Mouse (Mus musculus) E14TG2a.4 (cell line): ENCODE results near the gene Gjc2.

Experiments
- H3K27me3 ChIP-seq: 2 replicates; pipeline ENCODE4 v1.6.1; 2014; ENCODE audit warnings: low read length, control low read depth; ENCODE audit not compliant: insufficient read depth
- H3K36me3 ChIP-seq: 2 replicates; pipeline ENCODE4 v1.6.1; 2014; ENCODE audit warnings: low read length, control low read depth; ENCODE audit not compliant: insufficient read depth
- H3K4me1 ChIP-seq: replicated peaks from 2 replicates; pipeline ENCODE4 v1.6.1; 2014; ENCODE audit warnings: low read depth, low read length, control low read depth
- H3K4me3 ChIP-seq: replicated peaks from 2 replicates; pipeline ENCODE4 v1.5.1; 2014; ENCODE audit warnings: mild to moderate bottlenecking, low read length
- H3K9me3 ChIP-seq: 2 replicates; pipeline ENCODE4 v1.6.1; 2014; ENCODE audit warnings: low read length, control low read depth
- CTCF ChIP-seq: conservative IDR thresholded peaks from 2 replicates; pipeline ENCODE4 v1.5.1; 2014; ENCODE audit warnings: low read length
- NANOG ChIP-seq: IDR thresholded peaks from 2 replicates; pipeline ENCODE4 v1.6.1; 2014; ENCODE audit warnings: borderline replicate concordance, low read length, mixed read lengths
- POU5F1 ChIP-seq: IDR thresholded peaks from 2 replicates; pipeline ENCODE4 v1.6.1; 2014; ENCODE audit warnings: low read length, borderline replicate concordance

Gene Gjc2

DNA sequence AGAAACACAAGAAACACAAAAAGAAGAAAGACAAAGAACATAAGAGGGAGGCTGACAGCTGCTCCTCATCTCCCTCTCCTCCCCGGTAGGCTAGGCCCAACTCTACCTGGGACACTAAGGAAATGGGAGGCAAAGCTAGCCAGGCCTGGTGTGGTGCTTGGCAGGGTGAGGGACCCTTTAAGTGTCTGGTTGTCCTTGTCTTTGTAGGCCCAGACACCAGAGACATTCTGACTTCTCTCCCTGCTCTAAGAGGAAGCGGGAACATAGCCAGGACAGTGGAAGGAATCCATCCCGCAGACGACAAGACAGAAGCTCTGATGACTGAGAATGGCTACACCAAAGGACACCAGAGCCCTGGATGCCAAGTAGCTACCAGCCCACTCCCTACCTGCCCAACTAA, 27.0 kb upstream of the Gjc2 start:
- Histone ChIP-seq H3K36me3 (peaks cover 84% of the 10 kb centered on the region), H3K4me3 (peak overlapping the region; percentile 94; the same call in 1 of the 2 replicates), H3K27me3 (no peaks in the 10 kb centered on the region), H3K9me3 (no peaks in the 10 kb centered on the region), H3K4me1 (peaks cover 55% of the 10 kb centered on the region)
- TF ChIP-seq NANOG (no peak), CTCF (no peak), POU5F1 (no peak)

DNA sequence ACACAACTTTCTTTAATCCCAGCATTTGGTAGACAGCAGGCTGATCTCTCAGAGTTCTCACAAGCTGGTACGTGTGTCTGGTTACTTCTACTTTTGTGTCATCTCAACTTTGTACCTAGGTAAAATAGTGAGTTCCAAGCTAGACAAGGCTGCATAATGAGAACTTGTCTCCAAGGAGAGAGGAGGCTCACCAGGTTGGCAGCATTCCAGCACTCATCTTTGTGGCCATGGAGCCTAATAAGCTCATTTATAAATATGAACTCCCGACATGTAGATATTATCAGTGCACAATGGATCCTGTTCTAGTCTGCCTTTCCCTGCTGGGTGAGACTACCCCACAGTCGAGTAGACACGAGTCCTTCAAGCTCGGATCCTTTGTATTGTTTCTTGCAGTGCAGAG, 26.6 kb upstream of the Gjc2 start:
- Histone ChIP-seq H3K9me3 (no peaks in the 10 kb centered on the region), H3K27me3 (no peaks in the 10 kb centered on the region), H3K4me1 (peaks cover 52% of the 10 kb centered on the region), H3K4me3 (peak overlapping the region; percentile 94), H3K36me3 (peaks cover 84% of the 10 kb centered on the region)
- TF ChIP-seq POU5F1 (no peak), NANOG (no peak)

DNA sequence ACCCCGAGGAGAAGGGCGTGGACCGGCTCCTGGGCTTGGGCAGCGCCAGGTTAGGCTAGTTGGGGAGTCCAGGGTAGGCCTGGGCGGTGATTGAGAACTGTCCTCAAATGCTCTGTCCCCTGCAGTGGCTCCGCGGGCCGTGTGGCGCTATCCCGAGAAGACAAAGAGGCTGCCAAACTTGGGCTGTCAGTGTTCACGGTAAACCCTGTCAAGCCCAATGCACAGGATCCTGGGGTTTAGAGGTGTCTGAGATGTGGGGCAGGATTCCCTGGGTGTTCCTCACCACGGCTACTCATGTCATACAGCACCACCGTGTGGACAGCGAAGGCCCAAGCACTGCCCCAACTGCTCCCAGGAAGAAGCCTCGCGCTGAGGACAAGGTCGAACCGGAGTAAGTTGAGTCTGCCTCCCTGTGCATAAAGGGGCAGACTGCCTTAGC, 26.0 kb upstream of the Gjc2 start:
- Histone ChIP-seq H3K27me3 (no peaks in the 10 kb centered on the region), H3K4me3 (peak overlapping the region; percentile 94), H3K4me1 (peaks cover 52% of the 10 kb centered on the region), H3K9me3 (no peaks in the 10 kb centered on the region), H3K36me3 (peaks cover 84% of the 10 kb centered on the region)
- TF ChIP-seq POU5F1, result no peak
- peak; percentile 21; the same call in 1 of the 2 replicates for TF ChIP-seq CTCF

DNA sequence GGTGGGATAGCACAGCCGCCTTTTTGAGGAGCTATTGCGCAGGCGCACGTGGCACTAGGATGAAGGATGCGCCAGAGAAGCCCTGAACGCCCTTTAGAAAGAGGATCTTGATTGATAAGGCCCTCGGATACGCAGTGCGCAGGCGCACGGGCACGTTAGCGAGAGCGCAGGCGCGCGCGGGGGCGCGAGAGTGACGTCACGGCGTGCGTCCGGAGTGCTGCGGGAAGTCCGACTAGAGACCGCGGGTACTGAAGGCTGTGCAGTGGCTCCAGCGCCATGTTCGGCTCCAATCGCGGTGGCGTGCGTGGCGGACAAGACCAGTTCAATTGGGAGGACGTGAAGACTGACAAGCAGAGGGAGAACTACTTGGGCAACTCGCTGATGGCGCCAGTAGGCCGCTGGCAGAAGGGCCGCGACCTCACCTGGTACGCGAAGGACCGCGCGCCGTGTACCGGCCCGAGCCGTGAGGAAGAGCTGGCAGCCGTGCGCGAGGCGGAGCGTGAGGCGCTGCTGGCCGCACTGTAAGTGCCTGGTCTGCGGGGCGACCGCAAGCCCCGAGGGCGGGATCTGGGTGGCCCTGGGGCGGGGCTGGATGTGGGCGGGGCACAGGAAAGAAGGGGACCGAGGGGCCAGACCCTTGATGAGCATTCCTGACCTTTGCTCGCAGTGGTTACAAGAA, 25.3 kb upstream of the Gjc2 start, which contains the start of gene 2310033P09Rik:
Gene 2310033P09Rik, plus strand, starts transcription at position 169 of the 679 bp plus-strand sequence.
- Histone ChIP-seq H3K4me1 (peaks cover 48% of the 10 kb centered on the region), H3K27me3 (no peaks in the 10 kb centered on the region), H3K4me3 (peak within 1 kb of the TSS; percentile 94), H3K36me3 (peaks cover 80% of the 10 kb centered on the region), H3K9me3 (no peaks in the 10 kb centered on the region)
- TF ChIP-seq CTCF (no peak), POU5F1 (no peak), NANOG (no peak)

DNA sequence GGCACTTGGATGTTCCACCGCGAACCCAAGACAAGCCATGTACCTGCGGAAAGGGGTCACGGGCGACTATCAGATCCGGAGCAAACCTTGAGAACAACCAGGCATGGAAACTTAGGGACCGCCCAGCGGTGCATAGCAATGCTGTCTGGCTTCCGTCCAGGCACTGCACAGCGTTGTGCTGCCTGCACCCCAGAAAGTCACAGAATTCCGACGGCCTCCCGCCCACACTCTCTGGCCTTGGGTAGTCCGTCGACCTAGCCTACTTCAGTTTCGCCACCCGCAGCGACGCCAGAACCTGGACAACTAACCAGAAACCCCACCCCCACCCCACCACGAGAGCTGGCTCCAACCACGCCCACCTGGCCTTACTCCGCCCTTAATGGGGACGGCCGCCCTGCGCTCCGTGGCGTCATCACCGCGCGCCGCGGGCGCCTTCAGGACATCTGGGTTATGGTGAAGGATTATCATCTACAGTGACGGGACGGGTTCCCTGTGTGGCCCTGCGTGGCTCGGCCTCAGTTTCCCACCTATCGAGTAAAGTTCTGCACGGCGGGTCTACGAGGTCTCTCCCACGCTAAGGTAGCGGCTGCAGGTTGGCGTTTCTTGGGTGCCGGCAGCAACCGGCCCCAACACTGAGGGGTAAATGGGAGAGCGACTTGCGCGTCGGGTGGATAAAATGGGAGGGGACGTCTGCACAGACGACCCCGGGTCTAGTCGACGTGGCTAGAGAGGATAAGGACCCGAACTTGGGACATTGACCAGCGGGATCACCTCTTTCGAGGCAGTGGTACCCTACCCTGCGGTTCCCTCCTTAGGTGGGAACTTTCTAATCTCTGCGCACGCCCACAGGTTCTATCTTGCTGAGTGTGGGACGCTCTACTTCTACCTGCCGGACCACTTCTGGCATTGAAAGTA, 19.3 kb upstream of the Gjc2 start, which contains the start of gene Mrpl55:
Gene Mrpl55, plus strand, starts transcription at position 406 of the 915 bp plus-strand sequence.
- Histone ChIP-seq H3K4me3 (peak within 1 kb of the TSS; percentile 89), H3K4me1 (peaks cover 17% of the 10 kb centered on the region), H3K27me3 (peaks cover 7% of the 10 kb centered on the region), H3K36me3 (peaks cover 36% of the 10 kb centered on the region), H3K9me3 (no peaks in the 10 kb centered on the region)
- no peak for TF ChIP-seq CTCF
- TF ChIP-seq NANOG, result no peak
- TF ChIP-seq POU5F1, result no peak

DNA sequence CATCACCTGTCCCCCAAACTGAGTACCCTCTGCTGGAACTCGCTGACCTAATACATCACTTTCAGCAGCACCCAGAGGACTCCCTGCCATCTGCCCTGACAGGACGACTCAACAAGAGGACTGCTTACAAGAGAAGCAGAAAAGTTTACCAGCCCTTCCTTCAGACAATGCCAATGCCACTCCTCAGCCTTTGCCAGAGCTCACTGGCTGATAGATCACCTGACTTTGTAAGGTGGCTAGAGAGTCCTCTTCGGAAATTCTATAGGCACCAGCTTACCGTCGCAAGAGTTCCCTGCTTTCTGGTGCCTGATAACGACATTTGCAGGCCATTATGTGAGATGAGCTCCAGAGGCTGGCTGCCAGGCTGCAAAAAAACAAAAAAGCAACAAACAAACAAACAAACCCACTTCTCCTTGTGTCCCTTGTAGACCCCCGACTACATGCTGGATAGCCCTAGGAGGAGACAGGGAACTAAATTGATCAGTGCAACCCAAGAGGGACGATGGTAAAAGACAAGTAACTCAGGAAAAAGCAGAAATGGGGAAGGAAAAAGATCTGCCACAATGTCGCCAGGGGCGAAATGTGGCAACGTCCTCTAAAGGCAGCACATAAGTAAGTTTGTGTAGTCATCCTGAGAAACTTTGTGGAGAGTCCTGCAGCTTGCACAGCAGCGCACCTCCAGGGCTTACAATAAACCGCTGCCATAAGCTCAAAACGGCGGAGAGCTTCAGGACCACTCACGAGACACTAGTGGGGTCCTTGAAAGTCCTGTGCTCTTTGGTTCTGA, 18.4 kb upstream of the Gjc2 start:
- peak overlapping the region; percentile 89 for H3K4me3 ChIP-seq
- H3K9me3 ChIP-seq, result no peaks in the 10 kb centered on the region
- peaks cover 27% of the 10 kb centered on the region for H3K36me3 ChIP-seq
- peaks cover 17% of the 10 kb centered on the region for H3K4me1 ChIP-seq
- peaks cover 7% of the 10 kb centered on the region for H3K27me3 ChIP-seq
- no peak for TF ChIP-seq CTCF
- TF ChIP-seq POU5F1, result no peak
- no peak for TF ChIP-seq NANOG

DNA sequence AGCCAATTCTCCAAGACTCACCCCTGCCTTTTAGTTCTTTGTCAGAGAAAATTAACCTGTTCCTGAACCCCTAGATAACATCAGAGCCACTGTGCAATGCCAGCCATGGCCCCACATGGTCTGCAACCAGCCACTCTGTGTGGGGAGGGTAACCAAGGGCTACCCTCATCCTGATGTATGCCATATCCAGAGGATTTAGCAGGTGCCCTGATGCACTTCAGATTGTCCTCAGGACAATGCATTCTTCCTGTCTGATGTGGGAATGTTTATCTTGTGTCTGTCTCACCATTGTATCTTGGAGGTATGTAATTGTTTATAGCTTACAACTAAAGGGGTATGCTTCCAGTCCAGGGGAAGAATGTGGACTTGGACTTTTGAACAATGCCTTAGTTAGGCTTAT, 13.2 kb upstream of the Gjc2 start:
- H3K4me1 ChIP-seq, result peaks cover 14% of the 10 kb centered on the region
- no peak for TF ChIP-seq CTCF
- H3K27me3 ChIP-seq, result peaks cover 13% of the 10 kb centered on the region
- no peaks in the 10 kb centered on the region for H3K36me3 ChIP-seq
- no peaks in the 10 kb centered on the region for H3K9me3 ChIP-seq
- no peak overlapping the region for H3K4me3 ChIP-seq

DNA sequence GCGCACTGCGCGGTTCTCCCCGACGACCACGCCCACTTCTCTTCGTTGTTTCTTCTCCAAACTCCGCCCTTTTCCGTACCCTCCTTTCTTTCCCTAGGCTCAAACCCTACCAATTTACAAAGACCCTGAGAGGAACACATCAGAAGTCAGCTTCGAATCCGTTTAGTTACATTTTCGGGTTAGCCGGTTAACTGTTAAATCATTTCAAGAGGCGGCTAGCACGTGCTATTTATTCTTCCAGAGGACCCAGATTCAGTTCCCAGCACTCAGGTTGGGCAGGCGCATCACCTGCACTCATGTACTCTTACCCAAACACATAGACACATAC, 9.0 kb upstream of the Gjc2 start, which contains the start of gene Guk1:
Gene Guk1, minus strand, starts transcription at position 154 of the 328 bp plus-strand sequence.
- H3K27me3 ChIP-seq, result peaks cover 9% of the 10 kb centered on the region
- H3K36me3 ChIP-seq, result peaks cover 24% of the 10 kb centered on the region
- peak within 1 kb of the TSS; percentile 90 for H3K4me3 ChIP-seq
- H3K9me3 ChIP-seq, result no peaks in the 10 kb centered on the region
- TF ChIP-seq NANOG, result no peak
- H3K4me1 ChIP-seq, result peaks cover 46% of the 10 kb centered on the region
